Mouse (Mus musculus) olfactory bulb, adult 2 months (tissue): ENCODE measurements at regions not wholly inside any gene's neighbourhood (a gene's known extent, or its start where the extent isn't known, plus 50 kb on each side); places are given as distances from the start of the nearest gene placed in this dataset.

Experiments used
- CTCF ChIP-seq: fragments of 200-500 bp; IDR thresholded peaks from 2 replicates; pipeline ENCODE4 v1.5.1; 2012; ENCODE audit warnings: low read depth, mild to moderate bottlenecking, low read length, moderate library complexity; ENCODE audit not compliant: insufficient read depth
- POLR2A ChIP-seq: fragments of 200-500 bp; IDR thresholded peaks from 2 replicates; pipeline ENCODE4 v1.6.1; 2012; ENCODE audit warnings: mild to moderate bottlenecking, low read depth, low read length, moderate library complexity; ENCODE audit not compliant: insufficient read depth

DNA sequence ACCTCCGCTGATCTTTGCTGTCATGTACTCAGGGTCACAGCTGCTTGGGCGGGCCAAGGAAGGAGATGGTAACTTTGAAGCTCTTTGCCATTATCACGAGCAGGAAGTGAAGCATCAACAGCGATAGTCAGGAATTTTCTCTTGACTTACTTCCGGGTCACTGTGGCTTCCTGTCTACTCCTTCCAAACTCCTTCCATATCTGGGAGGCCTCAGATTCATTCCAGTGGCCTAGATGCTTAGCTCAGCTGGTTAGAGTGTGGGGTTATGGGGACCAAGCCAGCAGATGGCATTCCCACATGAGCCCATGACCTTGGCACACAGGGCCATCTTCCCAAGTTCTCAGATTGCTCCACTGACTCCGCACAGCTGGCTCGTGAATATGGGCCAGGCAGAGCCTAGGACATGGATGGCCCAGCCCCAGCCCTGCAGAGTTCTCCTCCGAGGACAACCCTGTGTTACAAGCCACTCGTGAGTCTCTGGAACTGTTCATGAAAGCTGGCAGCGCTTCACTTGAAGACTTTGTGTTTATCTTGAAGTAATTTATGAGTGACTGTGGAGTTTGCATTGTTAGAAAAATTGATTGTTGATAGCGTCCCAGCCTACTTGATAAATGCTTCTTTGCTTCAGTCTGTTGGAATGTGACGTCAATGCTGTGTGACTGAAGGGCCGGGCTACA, 133.2 kb downstream of the Slc30a10 start:
- no peak for TF ChIP-seq POLR2A
- no peak for TF ChIP-seq CTCF
